Mouse (Mus musculus) mesoderm, embryonic 11.5 days (tissue): ENCODE measurements around the gene Iffo1.
"Not testable (repeated sequence)": the region's sequence is repeated elsewhere in the genome, so short reads cannot be mapped to it uniquely, and the experiment has no call there.

Experiments used
- DNase-seq: peaks from one replicate; pipeline ENCODE4 v3.0.0-alpha.2; 2012; ENCODE audit warnings: low read depth, low spot score

Iffo1 gene

GRCm38 (mm10) chr6:125160854-125161760, 16.1 kb downstream of the Iffo1 start:
- DNase-seq: peak; percentile 56

- DNase-seq: peak; percentile 79
Observed at GRCm38 (mm10) chr6:125161971-125162370, 16.9 kb downstream of the Iffo1 start.

- DNase-seq: not testable (repeated sequence)
Observed at GRCm38 (mm10) chr6:125162615-125163305, 17.7 kb downstream of the Iffo1 start.

GRCm38 (mm10) chr6:125163801-125164657, 19.0 kb downstream of the Iffo1 start:
- peak; percentile 55 for DNase-seq

GRCm38 (mm10) chr6:125164672-125165327, 19.8 kb downstream of the Iffo1 start:
- DNase-seq: peak; percentile 92

GRCm38 (mm10) chr6:125165328-125165891, 20.4 kb downstream of the Iffo1 start:
- peak; percentile 98 for DNase-seq

GRCm38 (mm10) chr6:125166051-125166751, 21.2 kb downstream of the Iffo1 start, which contains the start of gene Gapdh:
Gene Gapdh, minus strand, starts transcription at chr6:125166467.
- peak; percentile 63 for DNase-seq

- DNase-seq: no peak
Observed at GRCm38 (mm10) chr6:125166861-125167650, 22.0 kb downstream of the Iffo1 start.

GRCm38 (mm10) chr6:125168086-125168485, 23.0 kb downstream of the Iffo1 start:
- DNase-seq: no peak

GRCm38 (mm10) chr6:125170194-125170593, 25.2 kb downstream of the Iffo1 start:
- DNase-seq: no peak

- no peak for DNase-seq
Observed at GRCm38 (mm10) chr6:125172474-125172873, 27.4 kb downstream of the Iffo1 start.

GRCm38 (mm10) chr6:125173256-125173655, 28.2 kb downstream of the Iffo1 start:
- no peak for DNase-seq

GRCm38 (mm10) chr6:125175469-125175868, 30.4 kb downstream of the Iffo1 start:
- no peak for DNase-seq

GRCm38 (mm10) chr6:125179601-125180000, 34.6 kb downstream of the Iffo1 start:
- no peak for DNase-seq

- DNase-seq: no peak
Observed at GRCm38 (mm10) chr6:125182133-125182532, 37.1 kb downstream of the Iffo1 start.

- DNase-seq: no peak
Observed at GRCm38 (mm10) chr6:125186203-125186602, 41.2 kb downstream of the Iffo1 start.

GRCm38 (mm10) chr6:125190816-125191215, 45.8 kb downstream of the Iffo1 start:
- no peak for DNase-seq

- DNase-seq: peak; percentile 98
Observed at GRCm38 (mm10) chr6:125191332-125192015, 46.4 kb downstream of the Iffo1 start, which contains the start of the genes Ncapd2 and Mrpl51. Gene Ncapd2, minus strand, starts transcription at chr6:125191701. Gene Mrpl51, plus strand, starts transcription at chr6:125191801.
